Mouse (Mus musculus) gonadal fat pad, adult 2 months (tissue): ENCODE results near the gene Kcnj8. TPM values are rescaled to one million over a fixed set of nuclear protein-coding genes. Genes with fewer than 3 reads are reported as not detected.
A peak's percentile ranks its signal among the peaks of the same experiment; 100 is the strongest.

Source experiments
- DNase-seq: peaks from one replicate; pipeline ENCODE4 v3.0.0-alpha.2; 2012; ENCODE audit warnings: low read depth
- polyA plus RNA-seq: library from polyadenylated mRNA; depleted of rRNA; stranded (reverse); fragments of >200 nt; gene quantifications from 2 replicates; pipeline ENCODE4 v1.2.3, GENCODE M21; 2012; rRNA removed

The Kcnj8 gene
- polyA plus RNA-seq: 16.9 and 22.6 TPM in 2 replicates

GRCm38 (mm10) chr6:142571055-142571618 lies at the start of gene Kcnj8:
Gene Kcnj8 (minus strand): TSS chr6:142571614.
- DNase-seq: no peak

DNA sequence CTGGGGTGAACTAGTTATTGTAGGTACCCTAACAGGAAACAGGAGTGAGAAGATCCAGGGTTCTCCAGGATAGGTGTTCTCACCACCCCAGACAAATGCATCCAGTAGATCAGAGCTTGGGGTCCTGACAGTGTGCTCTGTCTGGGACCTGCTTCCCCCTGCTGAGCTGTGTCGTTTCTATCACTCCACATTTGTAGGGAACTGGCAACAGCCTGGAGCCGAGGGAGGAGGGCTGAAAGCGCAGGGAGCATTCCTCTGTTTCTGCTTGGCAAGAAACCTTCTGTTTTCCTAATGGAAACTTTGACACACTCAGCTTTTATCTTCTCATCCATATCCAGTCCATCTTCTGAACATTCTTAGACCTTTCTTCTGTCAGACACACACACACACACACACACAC lies 45.2 kb upstream of the Kcnj8 start:
- no peak for DNase-seq

GRCm38 (mm10) chr6:142614324-142614723 lies 42.9 kb upstream of the Kcnj8 start:
- DNase-seq: peak; percentile 17

- DNase-seq: no peak
Measured at GRCm38 (mm10) chr6:142612366-142612765, 41.0 kb upstream of the Kcnj8 start.

- no peak for DNase-seq
Measured at GRCm38 (mm10) chr6:142609401-142610373, 38.3 kb upstream of the Kcnj8 start.

DNA sequence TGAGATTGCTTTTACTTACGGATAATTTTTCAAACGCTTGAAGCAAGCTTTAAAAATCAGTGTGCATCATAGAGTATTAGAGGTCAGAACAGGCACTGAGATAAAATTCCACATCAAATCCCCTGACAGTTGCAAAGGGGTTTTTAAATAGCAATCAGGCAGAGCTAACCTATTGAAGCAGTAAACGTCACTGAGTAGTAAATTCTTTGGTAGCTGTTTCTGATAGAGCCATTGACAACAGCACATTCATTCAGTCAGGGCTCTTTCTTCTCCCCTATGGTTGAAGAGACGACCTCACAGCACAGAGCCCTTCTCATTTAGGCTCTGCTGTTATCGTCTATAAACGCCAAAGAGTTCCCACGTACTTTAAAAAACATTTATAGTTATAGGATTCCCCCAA lies 35.7 kb upstream of the Kcnj8 start:
- DNase-seq: no peak

DNA sequence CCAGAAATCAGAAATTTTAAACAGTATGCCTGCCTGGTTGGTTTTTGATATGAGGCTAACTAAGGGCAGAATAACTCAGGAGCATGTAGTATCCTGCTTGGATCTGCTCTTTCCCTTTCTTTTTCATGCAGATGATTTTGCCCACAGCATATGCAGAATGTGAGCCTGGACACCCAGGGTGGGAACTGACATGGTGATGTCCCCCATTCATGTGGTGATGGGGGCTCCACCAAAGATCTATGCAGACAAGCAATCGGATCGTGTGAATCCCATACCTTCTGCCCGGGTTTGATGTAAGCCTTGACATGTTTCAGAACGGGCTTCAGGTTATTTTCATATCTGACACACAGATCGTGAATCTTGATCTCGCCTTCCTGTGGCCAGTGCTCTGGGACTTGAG lies 31.4 kb upstream of the Kcnj8 start:
- DNase-seq: no peak

GRCm38 (mm10) chr6:142578831-142579230 lies 7.4 kb upstream of the Kcnj8 start:
- DNase-seq: no peak

GRCm38 (mm10) chr6:142577801-142578200 lies 6.4 kb upstream of the Kcnj8 start:
- no peak for DNase-seq

DNA sequence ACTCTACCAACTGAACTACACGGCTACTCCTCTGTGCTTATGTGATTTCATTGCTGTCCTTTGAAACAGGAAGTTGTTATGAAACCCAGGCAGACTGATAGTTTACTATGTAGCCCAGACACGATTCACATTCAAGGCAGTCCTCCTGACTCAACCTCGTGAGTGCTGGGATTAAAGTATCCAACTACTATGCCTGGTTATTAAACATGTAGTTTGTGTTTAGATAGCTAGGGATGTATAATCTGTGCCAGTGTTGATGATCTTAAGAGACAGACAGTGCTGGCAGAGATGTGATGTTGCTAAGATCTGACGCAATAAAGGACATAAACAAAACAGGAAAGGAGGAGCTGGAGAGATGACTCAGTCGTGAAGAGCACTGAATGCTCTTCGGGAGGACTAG lies 1.5 kb upstream of the Kcnj8 start:
- DNase-seq: peak; percentile 1

- no peak for DNase-seq
Measured at GRCm38 (mm10) chr6:142571629-142572360, 381 bp upstream of the Kcnj8 start.

- DNase-seq: no peak
Measured at GRCm38 (mm10) chr6:142570046-142570770, 1.2 kb downstream of the Kcnj8 start.

GRCm38 (mm10) chr6:142568713-142569357 lies 2.6 kb downstream of the Kcnj8 start:
- DNase-seq: no peak

DNA sequence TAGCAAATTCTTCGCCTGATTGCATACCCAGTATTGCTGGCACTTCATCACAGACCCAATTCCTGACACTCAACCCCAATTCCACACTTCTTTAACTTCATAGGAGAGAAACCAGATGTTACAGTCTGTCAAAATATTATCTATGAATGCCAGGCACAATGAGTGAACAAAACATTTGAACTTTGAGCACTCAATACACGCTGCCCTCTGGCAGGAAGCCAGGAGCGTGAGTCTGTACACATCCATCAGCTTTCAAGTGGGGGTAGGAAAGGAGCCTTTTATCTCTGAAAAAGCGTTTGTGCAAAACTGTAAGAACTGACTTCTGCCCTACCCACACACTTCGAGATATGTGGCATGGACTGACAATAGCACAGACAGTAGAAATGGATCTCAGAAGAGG lies 4.0 kb downstream of the Kcnj8 start:
- no peak for DNase-seq

DNA sequence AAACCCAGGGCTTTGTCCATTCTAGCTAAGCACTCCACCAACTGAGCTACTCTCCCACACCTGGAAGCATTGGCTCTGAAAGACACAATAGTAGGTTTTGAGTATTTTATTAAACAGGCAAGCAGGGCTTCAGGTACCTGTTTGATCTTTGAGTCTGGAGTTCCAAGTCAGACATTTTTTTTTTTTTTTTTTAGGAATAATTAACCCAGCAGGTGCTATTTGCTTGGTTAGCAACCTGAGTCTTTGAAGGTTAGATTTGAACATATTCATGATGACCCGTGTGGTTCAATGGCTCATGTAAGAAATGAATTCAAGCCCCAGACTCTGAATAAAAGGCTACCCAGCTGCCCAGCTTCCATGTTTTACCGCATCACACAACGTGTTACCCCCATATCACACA lies 6.7 kb downstream of the Kcnj8 start:
- no peak for DNase-seq

GRCm38 (mm10) chr6:142561151-142561550 lies 10.3 kb downstream of the Kcnj8 start:
- no peak for DNase-seq

GRCm38 (mm10) chr6:142558772-142559679 lies 12.4 kb downstream of the Kcnj8 start:
- no peak for DNase-seq

DNA sequence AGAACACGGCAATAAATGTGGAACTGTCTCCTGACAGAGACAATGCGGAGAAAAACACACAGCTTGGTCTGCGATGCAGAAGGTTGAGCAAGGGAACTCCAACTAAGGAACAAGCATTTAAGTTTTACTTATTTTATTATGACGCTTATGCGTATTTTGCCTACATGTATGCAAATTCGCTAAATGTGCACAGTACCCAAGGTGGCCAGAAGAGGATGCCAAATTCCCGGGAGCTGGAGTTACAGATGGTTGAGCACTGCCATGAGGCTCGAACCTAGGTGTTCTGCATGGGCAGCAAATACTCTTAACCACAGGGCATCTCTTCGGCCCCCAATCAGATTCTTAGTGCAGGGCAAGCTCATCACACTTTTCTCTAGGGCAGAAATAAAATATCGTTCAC lies 13.3 kb downstream of the Kcnj8 start:
- no peak for DNase-seq

DNA sequence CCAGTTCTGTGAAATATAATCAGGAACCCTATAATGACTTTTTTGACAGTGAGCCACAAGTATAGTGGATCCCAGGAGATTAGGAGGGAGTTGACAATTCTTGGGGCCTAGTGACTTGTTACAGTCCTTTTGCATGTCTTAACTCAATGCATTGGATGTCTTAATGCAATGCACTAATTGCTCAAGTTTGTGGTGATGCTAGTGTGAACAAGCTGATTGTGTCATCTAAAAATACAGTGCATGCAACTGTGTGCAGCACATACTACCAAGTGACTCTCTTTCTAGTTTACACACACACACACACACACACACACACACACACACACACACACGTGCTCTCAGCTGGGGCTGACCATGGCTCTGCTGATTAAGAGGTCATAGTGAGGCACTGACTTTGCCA lies 15.4 kb downstream of the Kcnj8 start:
- no peak for DNase-seq

- no peak for DNase-seq
Measured at GRCm38 (mm10) chr6:142551482-142551881, 19.9 kb downstream of the Kcnj8 start.
